Mouse (Mus musculus) mature B cell (primary cell): ENCODE measurements around the gene Ceacam9.
"Not testable (repeated sequence)": the region's sequence is repeated elsewhere in the genome, so short reads cannot be mapped to it uniquely, and the experiment has no call there.

Source experiments
- in situ Hi-C: fragments of 300-500 bp; cut with MboI; formaldehyde crosslinking; loops from 2 replicates; pipeline ENCODE4 v1.14.3; 2019

Gene Ceacam9

GRCm38 (mm10) chr7:16721629-16722028 is at the start of gene Ceacam9:
Gene Ceacam9 (plus strand): TSS chr7:16721929.
- in situ Hi-C loops: no loop called here

DNA sequence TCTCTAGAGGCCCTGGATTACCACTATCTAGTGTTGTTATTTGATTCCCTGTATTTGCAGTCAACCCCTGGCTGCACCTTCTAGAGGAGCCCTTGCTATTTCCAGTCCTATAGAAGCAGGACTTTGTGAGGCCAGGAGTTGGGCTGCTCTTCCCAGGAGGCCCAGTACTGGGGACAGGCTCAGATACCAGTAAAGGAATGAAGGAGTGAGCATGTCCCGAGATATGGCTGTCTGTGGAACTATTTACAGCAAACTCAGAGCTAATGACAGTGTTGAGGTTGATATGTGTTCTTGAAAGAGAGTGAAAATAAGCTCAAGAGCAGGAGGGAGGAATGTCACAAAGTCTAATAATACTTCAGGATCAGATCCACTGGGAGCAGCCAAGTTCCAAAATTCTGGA is 47.9 kb upstream of the Ceacam9 start:
- in situ Hi-C loops: no loop called here

DNA sequence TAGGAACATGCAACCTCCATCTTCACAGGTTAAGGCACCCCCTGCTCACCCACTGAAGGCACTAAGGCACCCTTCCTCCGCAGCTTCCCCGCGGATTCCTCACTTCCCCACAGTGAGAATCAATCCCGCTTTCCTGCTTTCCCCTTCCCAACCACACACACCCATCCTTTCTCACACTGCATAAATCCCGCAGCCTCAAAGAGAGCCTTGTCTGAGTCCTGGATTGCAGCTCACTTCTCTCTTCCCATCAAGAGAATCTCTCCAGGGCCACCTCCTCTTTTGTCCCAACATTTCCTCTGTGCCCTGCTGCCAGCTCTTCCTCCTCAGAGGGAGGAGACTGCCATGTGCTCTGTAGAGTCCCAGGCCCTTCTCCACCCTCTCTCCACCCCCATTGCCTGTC is 47.0 kb upstream of the Ceacam9 start:
- in situ Hi-C loops: not testable (repeated sequence)

GRCm38 (mm10) chr7:16675605-16676004 is 46.1 kb upstream of the Ceacam9 start, which contains the start of gene Ceacam15:
Gene Ceacam15 (minus strand): TSS chr7:16675705.
- in situ Hi-C loops: no loop called here

DNA sequence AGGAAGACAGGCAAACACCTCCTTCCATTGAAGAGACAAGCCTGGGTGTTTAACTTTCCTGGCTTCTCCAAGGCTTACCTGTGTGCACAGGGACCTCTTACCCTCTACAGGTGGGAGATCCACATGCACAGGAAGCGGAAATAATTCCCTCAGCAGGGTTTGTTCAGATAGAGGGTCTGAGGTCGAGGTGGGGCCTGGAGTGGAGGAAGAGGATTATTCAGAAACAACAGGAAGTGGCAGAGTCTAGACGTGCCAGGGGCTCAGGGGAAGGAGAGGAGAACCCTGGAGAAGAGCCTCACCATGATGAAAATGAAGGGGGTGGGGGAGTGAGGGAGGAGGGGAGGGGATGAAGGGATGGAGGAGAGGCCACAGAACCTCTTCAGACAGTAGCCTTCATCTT is 41.5 kb upstream of the Ceacam9 start:
- in situ Hi-C loops: not testable (repeated sequence)

DNA sequence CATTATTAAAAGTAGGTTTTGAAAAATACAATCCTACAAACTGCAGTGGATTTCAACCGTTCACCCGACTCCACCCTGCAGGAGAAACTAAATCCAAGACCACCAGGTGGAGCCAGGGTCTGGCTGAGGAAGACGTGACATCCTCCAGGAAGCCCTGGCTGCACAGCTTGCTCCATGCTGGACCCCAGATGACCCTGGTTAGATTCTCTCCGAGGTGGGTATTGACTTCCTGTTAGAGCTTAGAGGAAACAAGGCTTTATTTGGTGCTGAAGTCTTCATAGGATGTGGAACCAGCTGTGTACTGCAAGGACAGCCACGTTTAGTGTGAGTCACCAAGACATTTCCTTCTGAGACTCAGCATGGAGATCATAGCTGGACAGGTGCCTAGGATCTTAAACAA is 32.5 kb upstream of the Ceacam9 start:
- in situ Hi-C loops: no loop called here

DNA sequence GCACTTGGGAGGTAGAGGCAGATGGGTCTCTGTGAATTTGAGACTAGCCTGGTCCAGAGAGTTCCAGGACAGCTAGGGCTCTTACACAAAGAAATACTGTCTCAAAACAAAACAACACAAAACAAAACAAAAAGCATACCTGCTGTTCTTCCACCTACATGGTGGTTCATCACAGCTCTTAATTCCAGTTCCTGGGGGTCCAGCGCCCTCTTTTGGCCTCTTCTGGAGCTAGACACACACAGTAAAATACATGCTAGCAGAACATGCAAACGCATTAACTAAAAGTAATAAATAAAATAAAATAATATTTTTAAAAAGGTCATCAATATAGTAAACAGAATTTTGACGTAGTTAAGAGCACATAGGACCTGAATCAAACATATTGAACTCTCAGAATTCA is 26.7 kb upstream of the Ceacam9 start:
- in situ Hi-C loops: no loop called here

- in situ Hi-C loops: no loop called here
These were observed 22.7 kb upstream of the Ceacam9 start for GRCm38 (mm10) chr7:16699042-16699441.

- in situ Hi-C loops: no loop called here
These were observed 21.1 kb upstream of the Ceacam9 start for GRCm38 (mm10) chr7:16700583-16700982.

DNA sequence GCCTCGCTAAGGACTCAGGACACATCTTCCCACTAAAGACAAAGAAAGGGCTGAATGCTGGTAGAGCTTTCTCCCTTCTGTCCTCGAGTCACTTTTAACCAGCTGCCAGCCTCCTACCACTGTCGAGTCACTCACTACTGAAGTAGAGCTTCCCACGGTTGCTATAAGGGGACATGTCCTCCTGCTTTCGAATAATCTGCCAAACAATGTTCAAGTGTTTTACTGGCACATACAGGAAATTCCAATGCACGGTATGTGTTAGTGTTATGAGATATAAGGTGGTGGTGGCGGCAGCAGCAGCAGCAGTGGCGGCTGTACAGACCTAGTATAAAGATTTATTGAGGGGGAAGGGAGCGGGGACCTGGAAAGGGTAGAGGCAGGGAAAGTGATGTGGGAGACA is 15.3 kb upstream of the Ceacam9 start:
- in situ Hi-C loops: no loop called here

- in situ Hi-C loops: no loop called here
These were observed 13.5 kb upstream of the Ceacam9 start for GRCm38 (mm10) chr7:16708244-16708643.

GRCm38 (mm10) chr7:16710604-16711003 is 11.1 kb upstream of the Ceacam9 start:
- in situ Hi-C loops: no loop called here

- in situ Hi-C loops: no loop called here
These were observed 8.9 kb upstream of the Ceacam9 start for GRCm38 (mm10) chr7:16712633-16713415.

GRCm38 (mm10) chr7:16716456-16717152 is 5.1 kb upstream of the Ceacam9 start:
- in situ Hi-C loops: not testable (repeated sequence)

- in situ Hi-C loops: not testable (repeated sequence)
These were observed 761 bp downstream of the Ceacam9 start for GRCm38 (mm10) chr7:16722490-16722889.

- in situ Hi-C loops: loop anchor here (5.0 kb wide), 1 partner anchor 96 kb away; no protein-coding TSS in a partner anchor
These were observed 7.0 kb downstream of the Ceacam9 start for GRCm38 (mm10) chr7:16728596-16729348.

- in situ Hi-C loops: loop anchor here (5.0 kb wide), 1 partner anchor 97 kb away; no protein-coding TSS in a partner anchor
These were observed 7.8 kb downstream of the Ceacam9 start for GRCm38 (mm10) chr7:16729563-16729962.

- in situ Hi-C loops: no loop called here
These were observed 9.1 kb downstream of the Ceacam9 start for GRCm38 (mm10) chr7:16730791-16731190.

DNA sequence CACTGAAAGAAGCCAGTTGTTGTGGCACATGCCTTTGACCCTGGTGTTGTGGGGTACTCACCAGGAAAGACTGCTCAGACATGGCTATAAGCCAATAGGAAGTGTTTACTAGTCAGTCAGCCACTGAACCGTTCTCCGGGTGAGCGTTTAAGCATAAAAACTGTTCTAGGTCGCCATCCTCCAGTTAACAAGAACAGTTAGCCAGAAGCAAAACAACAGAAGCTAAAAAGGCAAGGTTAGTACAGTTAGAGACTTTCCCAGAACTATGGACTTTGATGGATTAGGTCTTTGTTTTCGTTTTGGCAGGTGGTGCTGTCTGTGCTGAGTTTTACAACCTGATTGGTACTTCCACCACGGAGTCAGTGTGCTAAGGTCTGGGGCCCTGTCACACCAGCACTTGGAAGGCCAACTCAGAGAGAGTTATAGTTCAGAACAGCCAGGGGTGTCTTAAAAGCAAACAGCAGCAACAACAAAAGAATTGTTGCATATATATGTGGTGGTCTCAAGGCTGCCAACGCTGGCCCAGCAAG is 10.2 kb downstream of the Ceacam9 start:
- in situ Hi-C loops: no loop called here

DNA sequence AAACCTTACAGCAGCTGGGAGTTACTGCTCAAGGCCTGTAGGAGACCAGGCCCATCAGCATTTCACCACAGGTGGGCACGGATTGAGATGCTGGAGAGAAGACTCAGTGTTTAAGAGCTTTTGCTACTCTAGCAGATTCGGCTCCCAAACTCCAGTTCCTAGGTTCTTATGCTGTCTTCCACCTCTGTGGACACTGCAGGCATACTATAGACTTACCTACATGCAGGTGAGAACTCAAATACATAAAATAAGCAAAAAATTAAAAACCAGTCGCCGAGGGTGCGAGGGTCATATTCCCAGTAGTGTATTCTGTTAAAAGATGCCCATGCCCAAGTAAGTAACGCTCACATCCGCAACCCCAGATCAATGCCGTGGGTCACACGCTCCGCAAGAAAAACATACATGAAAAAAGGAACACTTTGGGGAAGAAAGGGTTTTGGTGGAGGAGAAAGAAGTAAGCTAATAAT is 15.9 kb downstream of the Ceacam9 start:
- in situ Hi-C loops: no loop called here

- in situ Hi-C loops: no loop called here
These were observed 16.5 kb downstream of the Ceacam9 start, which contains the start of gene Ap2s1 for GRCm38 (mm10) chr7:16738073-16738696. Gene Ap2s1 (plus strand): TSS chr7:16738410.
